Mouse (Mus musculus) testis, adult 2 months (tissue): ENCODE results near the gene Arhgap31.

ENCODE experiments used
- CTCF ChIP-seq: fragments of 200-500 bp; IDR thresholded peaks from 2 replicates; pipeline ENCODE4 v1.5.1; 2012; ENCODE audit warnings: low read depth, mild to moderate bottlenecking, inconsistent platforms, low read length, moderate library complexity; ENCODE audit not compliant: control insufficient read depth, insufficient read depth, insufficient replicate concordance
- POLR2A ChIP-seq: fragments of 200-500 bp; IDR thresholded peaks from 2 replicates; pipeline ENCODE4 v1.6.1; 2012; ENCODE audit warnings: low read depth, mild to moderate bottlenecking, inconsistent platforms, low read length, moderate library complexity; ENCODE audit not compliant: control insufficient read depth

- TF ChIP-seq CTCF: no peak
- no peak for TF ChIP-seq POLR2A
Observed at GRCm38 (mm10) chr16:38608687-38609086, 104.4 kb downstream of the Arhgap31 start.
